16 mouse cellular contexts compared by ENCODE assay signal in genomic region chr7:99972912-99973311, GRCm38 (mm10). TPM values are rescaled to one million over a fixed set of nuclear protein-coding genes. Genes with fewer than 3 reads are reported as not detected.
DNase-seq lines count a peak whose midpoint lies in the region; ATAC-seq and TF ChIP-seq lines count a peak whose summit lies in the region.
"Not testable (repeated sequence)": the region's sequence is repeated elsewhere in the genome, so short reads cannot be mapped to it uniquely, and the experiment has no call there.
"Had no signal": no experiment of that assay in that cellular context is flagged by ENCODE, and none has a peak within 500 bp of the region (broad histone marks: within the 10 kb centered on the region; RNA-seq: fewer than 3 reads in every experiment).

No protein-coding gene starts in this region.

- not testable (repeated sequence) for H3K27me3 ChIP-seq in intestine, embryonic 14.5 days (replicated peaks; ENCODE audit: control insufficient read depth, insufficient read depth, low read length); liver, adult 2 months (ENCODE audit: control insufficient read depth, insufficient read depth, low read length); midbrain, embryonic 11.5 days (ENCODE audit: control insufficient read depth, insufficient read depth, low read length)

- peaks cover 19% of the 10 kb centered on the region; the same call in 1 of the 2 replicates for H3K4me1 ChIP-seq in intestine, embryonic 14.5 days (replicated peaks; ENCODE audit: control insufficient read depth, insufficient read depth, low read length)
- H3K4me1 ChIP-seq in liver, adult 2 months (ENCODE audit: control insufficient read depth, insufficient read depth, low read length) = peaks cover 53% of the 10 kb centered on the region
- H3K4me1 ChIP-seq in midbrain, embryonic 11.5 days (ENCODE audit: control insufficient read depth, insufficient read depth, low read length) = peaks cover 19% of the 10 kb centered on the region

- not testable (repeated sequence) for H3K4me3 ChIP-seq in gastrocnemius, adult 2 months; intestine, embryonic 14.5 days (ENCODE audit: low read depth, low read length); layer of hippocampus, adult 2 months; liver, adult 2 months (ENCODE audit: insufficient read depth, low read depth, low read length); midbrain, embryonic 11.5 days (ENCODE audit: low read depth, low read length)

- TF ChIP-seq CTCF in gastrocnemius, adult 2 months (IDR thresholded peaks at IDR 0.05) = peak; percentile 8; the same call in 1 of the 2 replicates
- peak; percentile 51 for TF ChIP-seq CTCF in layer of hippocampus, adult 2 months (conservative IDR thresholded peaks at IDR 0.05)
- TF ChIP-seq CTCF in liver, adult 2 months (IDR thresholded peaks at IDR 0.05; ENCODE audit: low read depth, low read length) = not testable (repeated sequence)

- not testable (repeated sequence) for ATAC-seq in intestine, embryonic 14.5 days (replicated peaks; ENCODE audit: low FRiP score, low TSS enrichment, low read depth); midbrain, embryonic 11.5 days (ENCODE audit: low FRiP score)

- not testable (repeated sequence) for H3K4me2 ChIP-seq in intestine, embryonic 14.5 days (ENCODE audit: low read length); midbrain, embryonic 11.5 days

- WGBS in intestine, embryonic 14.5 days = 72% methylated on average over 3 of the region's 3 CpGs
- 75% methylated on average over 3 of the region's 3 CpGs for WGBS in liver, adult 2 months
- WGBS in midbrain, embryonic 11.5 days = 81% methylated on average over 3 of the region's 3 CpGs

- not testable (repeated sequence) for TF ChIP-seq POLR2A in liver, adult 2 months (IDR thresholded peaks at IDR 0.05; ENCODE audit: extremely low read depth, insufficient read depth, low read length)

- H3K27ac ChIP-seq in gastrocnemius, adult 2 months; intestine, embryonic 14.5 days (ENCODE audit: low read depth); layer of hippocampus, adult 2 months; midbrain, embryonic 11.5 days (ENCODE audit: low read depth, low read length): not testable (repeated sequence)
- peak overlapping the region; percentile 97 for H3K27ac ChIP-seq in liver, adult 2 months (replicated peaks; ENCODE audit: insufficient read depth, low read depth, low read length)

- intact Hi-C loops in gastrocnemius, adult 2 months (cut with DNase I) = not testable (repeated sequence)

- not testable (repeated sequence) for H3K36me3 ChIP-seq in intestine, embryonic 14.5 days (ENCODE audit: control insufficient read depth, insufficient read depth, low read length); liver, adult 2 months (ENCODE audit: control insufficient read depth, insufficient read depth, low read length); midbrain, embryonic 11.5 days (ENCODE audit: control insufficient read depth, insufficient read depth, low read length)

- not testable (repeated sequence) for DNase-seq in gastrocnemius, adult 2 months; layer of hippocampus, adult 2 months (ENCODE audit: low spot score in 2 of 2); liver, adult 2 months (ENCODE audit: extremely low read depth, low read depth, low spot score)
- DNase-seq in intestine, embryonic 14.5 days (ENCODE audit: low spot score) = peak; percentile 49
- DNase-seq in midbrain, embryonic 11.5 days (ENCODE audit: low spot score, missing footprints) = peak; percentile 53
- peak; percentile 16 for DNase-seq in testis, postnatal 10 days (ENCODE audit: low spot score)

- not testable (repeated sequence) for H3K9me3 ChIP-seq in intestine, embryonic 14.5 days (ENCODE audit: control insufficient read depth, low read length); midbrain, embryonic 11.5 days (ENCODE audit: control insufficient read depth, low read length)

- H3K79me2 ChIP-seq in liver, adult 2 months (ENCODE audit: control insufficient read depth, insufficient read depth, low read length) = peaks cover 44% of the 10 kb centered on the region

- H3K9ac ChIP-seq in intestine, embryonic 14.5 days (ENCODE audit: low read length); liver, adult 2 months (ENCODE audit: low read depth, low read length); midbrain, embryonic 11.5 days (ENCODE audit: low read length): not testable (repeated sequence)

RNA-seq across cellular contexts. Expression of gene Rnf169, which starts 7.3 kb away (rescaled TPM):
- total RNA-seq in gastrocnemius, adult 2 months (2021) = 1 to 10 TPM; 8.1 to 10.0 TPM
- 5.8 and 6.7 TPM in 2 replicates for polyA plus RNA-seq in intestine, embryonic 14.5 days (2014; fragmentation: Nextera tagmentation; extraction: Ambion mirVana)
- total RNA-seq in layer of hippocampus, adult 2 months (2021) = 10 to 100 TPM; 26.6 to 28.2 TPM
- total RNA-seq in liver, adult 2 months (2014; rRNA removed) = 27.6 and 31.5 TPM in 2 replicates
- polyA plus RNA-seq in liver, adult 2 months (2012; rRNA removed) = 5.6 and 6.5 TPM in 2 replicates
- polyA plus RNA-seq in midbrain, embryonic 11.5 days (2014; fragmentation: Nextera tagmentation; extraction: Ambion mirVana) = 6.5 and 6.6 TPM in 2 replicates

RNA-seq across cellular contexts. Expression of gene Chrdl2, which starts 33.1 kb away (rescaled TPM):
- total RNA-seq in gastrocnemius, adult 2 months (2021) = 1 to 10 TPM; 2.0 to 3.2 TPM
- 1.1 and 1.4 TPM in 2 replicates for polyA plus RNA-seq in intestine, embryonic 14.5 days (2014; fragmentation: Nextera tagmentation; extraction: Ambion mirVana)
- total RNA-seq in layer of hippocampus, adult 2 months (2021) = under 1 TPM; 0.27 to 0.38 TPM
- total RNA-seq in liver, adult 2 months (2014; rRNA removed) = not detected in 2 replicates
- 0.05 TPM in 1 of 2 replicates, not detected in the other for polyA plus RNA-seq in liver, adult 2 months (2012; rRNA removed)
- 0.11 TPM in 1 of 2 replicates, not detected in the other for polyA plus RNA-seq in midbrain, embryonic 11.5 days (2014; fragmentation: Nextera tagmentation; extraction: Ambion mirVana)
- total RNA-seq: adrenal gland, adult 2 months; adrenal gland, postnatal 14 days; adrenal gland, postnatal 4 days; CH12.LX; common myeloid progenitor, adult 5-6 weeks; forebrain, postnatal 0 days; heart, adult 8-10 months; hematopoietic stem cell, adult 5-6 weeks had no signal
- polyA plus RNA-seq: adrenal gland, adult 2 months; forebrain, embryonic 14.5 days; G1E had no signal
